Mouse (Mus musculus): Measurements from ENCODE around the gene Arsg.

DNA sequence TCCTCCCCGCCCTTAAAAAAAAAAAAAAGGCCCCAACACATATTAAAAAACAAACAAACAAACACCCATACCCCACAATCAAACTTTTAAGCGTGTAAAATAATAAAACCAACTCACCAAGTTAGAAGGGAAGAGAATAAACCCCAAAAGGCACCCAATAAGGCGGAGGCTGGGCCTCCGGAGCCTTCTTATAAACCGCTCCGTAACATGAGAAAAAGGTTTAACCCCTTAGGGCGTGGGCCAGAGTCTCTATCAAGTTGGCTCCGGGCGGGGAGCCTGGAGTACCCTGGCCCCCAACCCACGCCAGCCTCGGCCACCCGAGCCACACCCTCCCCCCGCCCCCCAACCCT, 378 bp upstream of the Arsg start:
- no peak for TF ChIP-seq CTCF (IDR thresholded peaks at IDR 0.05; ENCODE audit: insufficient read depth, low read depth, low read length)
- no peak for TF ChIP-seq POLR2A (IDR thresholded peaks at IDR 0.05; ENCODE audit: insufficient read depth, low read depth, low read length)
